Mouse (Mus musculus): ENCODE results near the gene Stard3nl. TPM values are rescaled to one million over a fixed set of nuclear protein-coding genes. Genes with fewer than 3 reads are reported as not detected.

Gene Stard3nl
- 74.0 and 84.6 TPM in 2 replicates for polyA plus RNA-seq (2014; fragmentation: Nextera tagmentation; extraction: Ambion mirVana)

GRCm38 (mm10) chr13:19395688-19396354 is at the start of gene Stard3nl:
Gene Stard3nl, minus strand, starts transcription at chr13:19395795.
- Histone ChIP-seq H3K4me2 (ENCODE audit: low read length) (peak within 1 kb of the TSS; percentile 70), H3K9ac (ENCODE audit: low read length) (peak within 1 kb of the TSS; percentile 93), H3K27me3 (ENCODE audit: control insufficient read depth, insufficient read depth, low read length) (no peaks in the 10 kb centered on the region), H3K4me3 (ENCODE audit: control insufficient read depth in 1 of 2, insufficient read depth in 1 of 2, low read depth in 1 of 2, low read length in 2 of 2) (peak within 1 kb of the TSS; percentile 67 to 92), H3K36me3 (ENCODE audit: control insufficient read depth, insufficient read depth, low read length) (no peaks in the 10 kb centered on the region), H3K9me3 (ENCODE audit: control insufficient read depth, low read length) (no peaks in the 10 kb centered on the region), H3K27ac (replicated peaks in 1 of 2; ENCODE audit: control insufficient read depth in 1 of 2, insufficient read depth in 1 of 2, low read depth in 2 of 2, low read length in 2 of 2) (peak within 1 kb of the TSS; percentile 72 to 94), H3K4me1 (ENCODE audit: control insufficient read depth in 2 of 2, insufficient read depth in 2 of 2, low read length in 2 of 2) (peaks cover 0 to 17% of the 10 kb centered on the region in 2 experiments; a peak in 3 of 4 replicates)
- ATAC-seq (ENCODE audit: insufficient number of reproducible peaks, insufficient read depth, low FRiP score, low read depth): peak; percentile 99
- WGBS: 1% methylated on average over 37 of the region's 37 CpGs

GRCm38 (mm10) chr13:19438040-19438439 is 42.4 kb upstream of the Stard3nl start:
- no peak for ATAC-seq (ENCODE audit: insufficient number of reproducible peaks, insufficient read depth, low FRiP score, low read depth)
- Histone ChIP-seq H3K36me3 (ENCODE audit: control insufficient read depth, insufficient read depth, low read length) (no peaks in the 10 kb centered on the region), H3K27ac (replicated peaks in 1 of 2; ENCODE audit: control insufficient read depth in 1 of 2, insufficient read depth in 1 of 2, low read depth in 2 of 2, low read length in 2 of 2) (no peak overlapping the region), H3K9ac (ENCODE audit: low read length) (no peak overlapping the region), H3K4me3 (ENCODE audit: control insufficient read depth in 1 of 2, insufficient read depth in 1 of 2, low read depth in 1 of 2, low read length in 2 of 2) (no peak overlapping the region), H3K4me1 (ENCODE audit: control insufficient read depth in 2 of 2, insufficient read depth in 2 of 2, low read length in 2 of 2) (no peaks in the 10 kb centered on the region), H3K9me3 (ENCODE audit: control insufficient read depth, low read length) (no peaks in the 10 kb centered on the region), H3K27me3 (ENCODE audit: control insufficient read depth, insufficient read depth, low read length) (no peaks in the 10 kb centered on the region), H3K4me2 (ENCODE audit: low read length) (no peak overlapping the region)
- WGBS: 77% methylated on average over 10 of the region's 10 CpGs

- no peak overlapping the region for H3K27ac ChIP-seq (replicated peaks in 1 of 2; ENCODE audit: control insufficient read depth in 1 of 2, insufficient read depth in 1 of 2, low read depth in 2 of 2, low read length in 2 of 2)
- H3K36me3 ChIP-seq (ENCODE audit: control insufficient read depth, insufficient read depth, low read length): no peaks in the 10 kb centered on the region
- no peak for ATAC-seq (ENCODE audit: insufficient number of reproducible peaks, insufficient read depth, low FRiP score, low read depth)
- no peak overlapping the region for H3K9ac ChIP-seq (ENCODE audit: low read length)
- H3K4me2 ChIP-seq (ENCODE audit: low read length): no peak overlapping the region
- no peaks in the 10 kb centered on the region for H3K27me3 ChIP-seq (ENCODE audit: control insufficient read depth, insufficient read depth, low read length)
- 18% methylated on average over 4 of the region's 4 CpGs for WGBS
- H3K4me1 ChIP-seq (ENCODE audit: control insufficient read depth in 2 of 2, insufficient read depth in 2 of 2, low read length in 2 of 2): peaks cover 5 to 8% of the 10 kb centered on the region in 2 experiments; a peak in 3 of 4 replicates
- no peaks in the 10 kb centered on the region; the same call in 1 of the 2 replicates for H3K9me3 ChIP-seq (ENCODE audit: control insufficient read depth, low read length)
- H3K4me3 ChIP-seq (ENCODE audit: control insufficient read depth in 1 of 2, insufficient read depth in 1 of 2, low read depth in 1 of 2, low read length in 2 of 2): no peak overlapping the region
Observed at GRCm38 (mm10) chr13:19429812-19430370, 34.3 kb upstream of the Stard3nl start.

GRCm38 (mm10) chr13:19428076-19428475 is 32.5 kb upstream of the Stard3nl start:
- Histone ChIP-seq H3K27ac (replicated peaks in 1 of 2; ENCODE audit: control insufficient read depth in 1 of 2, insufficient read depth in 1 of 2, low read depth in 2 of 2, low read length in 2 of 2) (no peak overlapping the region), H3K4me3 (ENCODE audit: control insufficient read depth in 1 of 2, insufficient read depth in 1 of 2, low read depth in 1 of 2, low read length in 2 of 2) (no peak overlapping the region), H3K27me3 (ENCODE audit: control insufficient read depth, insufficient read depth, low read length) (no peaks in the 10 kb centered on the region), H3K9me3 (ENCODE audit: control insufficient read depth, low read length) (no peaks in the 10 kb centered on the region; the same call in 1 of the 2 replicates), H3K9ac (ENCODE audit: low read length) (no peak overlapping the region), H3K36me3 (ENCODE audit: control insufficient read depth, insufficient read depth, low read length) (no peaks in the 10 kb centered on the region), H3K4me1 (ENCODE audit: control insufficient read depth in 2 of 2, insufficient read depth in 2 of 2, low read length in 2 of 2) (peaks cover 5 to 8% of the 10 kb centered on the region in 2 experiments), H3K4me2 (ENCODE audit: low read length) (no peak overlapping the region)
- WGBS: 79% methylated on average over 5 of the region's 5 CpGs
- no peak for ATAC-seq (ENCODE audit: insufficient number of reproducible peaks, insufficient read depth, low FRiP score, low read depth)

- 81% methylated on average over 4 of the region's 4 CpGs for WGBS
- H3K4me2 ChIP-seq (ENCODE audit: low read length): no peak overlapping the region
- no peak overlapping the region for H3K9ac ChIP-seq (ENCODE audit: low read length)
- no peak overlapping the region for H3K4me3 ChIP-seq (ENCODE audit: control insufficient read depth in 1 of 2, insufficient read depth in 1 of 2, low read depth in 1 of 2, low read length in 2 of 2)
- no peaks in the 10 kb centered on the region for H3K27me3 ChIP-seq (ENCODE audit: control insufficient read depth, insufficient read depth, low read length)
- H3K9me3 ChIP-seq (ENCODE audit: control insufficient read depth, low read length): no peaks in the 10 kb centered on the region; the same call in 1 of the 2 replicates
- H3K4me1 ChIP-seq (ENCODE audit: control insufficient read depth in 2 of 2, insufficient read depth in 2 of 2, low read length in 2 of 2): no peaks in the 10 kb centered on the region; a peak in 2 of 4 replicates
- H3K27ac ChIP-seq (replicated peaks in 1 of 2; ENCODE audit: control insufficient read depth in 1 of 2, insufficient read depth in 1 of 2, low read depth in 2 of 2, low read length in 2 of 2): no peak overlapping the region
- no peaks in the 10 kb centered on the region for H3K36me3 ChIP-seq (ENCODE audit: control insufficient read depth, insufficient read depth, low read length)
- ATAC-seq (ENCODE audit: insufficient number of reproducible peaks, insufficient read depth, low FRiP score, low read depth): no peak
Observed at GRCm38 (mm10) chr13:19424563-19424962, 29.0 kb upstream of the Stard3nl start.

GRCm38 (mm10) chr13:19422521-19422920 is 26.9 kb upstream of the Stard3nl start:
- Histone ChIP-seq H3K9ac (ENCODE audit: low read length) (no peak overlapping the region), H3K4me2 (ENCODE audit: low read length) (no peak overlapping the region), H3K9me3 (ENCODE audit: control insufficient read depth, low read length) (no peaks in the 10 kb centered on the region; the same call in 1 of the 2 replicates), H3K36me3 (ENCODE audit: control insufficient read depth, insufficient read depth, low read length) (no peaks in the 10 kb centered on the region), H3K27ac (replicated peaks in 1 of 2; ENCODE audit: control insufficient read depth in 1 of 2, insufficient read depth in 1 of 2, low read depth in 2 of 2, low read length in 2 of 2) (no peak overlapping the region), H3K4me1 (ENCODE audit: control insufficient read depth in 2 of 2, insufficient read depth in 2 of 2, low read length in 2 of 2) (no peaks in the 10 kb centered on the region; a peak in 1 of 4 replicates), H3K4me3 (ENCODE audit: control insufficient read depth in 1 of 2, insufficient read depth in 1 of 2, low read depth in 1 of 2, low read length in 2 of 2) (no peak overlapping the region), H3K27me3 (ENCODE audit: control insufficient read depth, insufficient read depth, low read length) (no peaks in the 10 kb centered on the region)
- ATAC-seq (ENCODE audit: insufficient number of reproducible peaks, insufficient read depth, low FRiP score, low read depth): no peak
- 89% methylated on average over 1 of the region's 1 CpGs for WGBS

GRCm38 (mm10) chr13:19417885-19418521 is 22.4 kb upstream of the Stard3nl start:
- no peak overlapping the region for H3K9ac ChIP-seq (ENCODE audit: low read length)
- no peak overlapping the region for H3K27ac ChIP-seq (replicated peaks in 1 of 2; ENCODE audit: control insufficient read depth in 1 of 2, insufficient read depth in 1 of 2, low read depth in 2 of 2, low read length in 2 of 2)
- H3K27me3 ChIP-seq (ENCODE audit: control insufficient read depth, insufficient read depth, low read length): no peaks in the 10 kb centered on the region
- no peaks in the 10 kb centered on the region for H3K9me3 ChIP-seq (ENCODE audit: control insufficient read depth, low read length)
- no peak for ATAC-seq (ENCODE audit: insufficient number of reproducible peaks, insufficient read depth, low FRiP score, low read depth)
- H3K36me3 ChIP-seq (ENCODE audit: control insufficient read depth, insufficient read depth, low read length): no peaks in the 10 kb centered on the region
- H3K4me1 ChIP-seq (ENCODE audit: control insufficient read depth in 2 of 2, insufficient read depth in 2 of 2, low read length in 2 of 2): no peaks in the 10 kb centered on the region
- no peak overlapping the region for H3K4me3 ChIP-seq (ENCODE audit: control insufficient read depth in 1 of 2, insufficient read depth in 1 of 2, low read depth in 1 of 2, low read length in 2 of 2)
- 78% methylated on average over 4 of the region's 4 CpGs for WGBS
- no peak overlapping the region for H3K4me2 ChIP-seq (ENCODE audit: low read length)
